Mouse (Mus musculus): ENCODE results near the gene Brms1. TPM values are rescaled to one million over a fixed set of nuclear protein-coding genes. Genes with fewer than 3 reads are reported as not detected.

Gene Brms1
- polyA plus RNA-seq, 1 experiment from 2014 or later, result 40.2 TPM

DNA sequence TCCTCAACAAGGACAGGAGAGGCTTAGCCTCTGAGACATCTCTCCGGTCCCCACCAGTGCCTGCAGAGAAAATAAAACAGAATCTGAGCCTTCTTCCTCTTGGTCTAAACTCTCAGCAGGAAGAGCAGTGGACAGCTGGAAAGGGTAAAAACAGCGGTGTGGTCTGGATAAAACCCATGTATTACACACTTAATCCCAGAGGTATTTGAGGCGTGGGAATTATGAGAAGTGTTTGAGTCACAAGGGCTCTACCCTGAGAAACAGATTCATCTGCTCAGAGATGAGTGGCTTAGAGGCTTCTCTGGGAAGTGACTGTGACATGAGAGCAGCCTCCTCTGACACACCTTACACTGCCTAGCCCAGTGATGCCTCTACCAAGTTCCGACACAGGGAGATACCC lies 23.5 kb upstream of the Brms1 start:
- Histone ChIP-seq H3K4me3 (replicated peaks; ENCODE audit: low read depth, low read length) (no peak overlapping the region), H3K9ac (ENCODE audit: low read depth, low read length) (no peak overlapping the region), H3K4me1 (replicated peaks; ENCODE audit: insufficient read depth, low read length) (peaks cover 7% of the 10 kb centered on the region; the same call in 1 of the 2 replicates), H3K27me3 (ENCODE audit: insufficient read depth, low read length) (no peaks in the 10 kb centered on the region), H3K4me2 (ENCODE audit: low read length) (no peak overlapping the region), H3K9me3 (replicated peaks; ENCODE audit: low read length) (no peaks in the 10 kb centered on the region), H3K36me3 (ENCODE audit: insufficient read depth, low read length) (no peaks in the 10 kb centered on the region), H3K27ac (no peak overlapping the region)
- no peak for TF ChIP-seq CTCF (IDR thresholded peaks at IDR 0.05; ENCODE audit: low read depth)
- DNase-seq (ENCODE audit: low spot score) (no peak), ATAC-seq (replicated peaks; ENCODE audit: low FRiP score, low read depth) (no peak)
- WGBS, result 78% methylated on average over 4 of the region's 4 CpGs

GRCm38 (mm10) chr19:5018191-5018590 lies 23.0 kb upstream of the Brms1 start:
- Histone ChIP-seq H3K4me3 (replicated peaks; ENCODE audit: low read depth, low read length) (no peak overlapping the region), H3K27me3 (ENCODE audit: insufficient read depth, low read length) (no peaks in the 10 kb centered on the region), H3K36me3 (ENCODE audit: insufficient read depth, low read length) (no peaks in the 10 kb centered on the region), H3K27ac (no peak overlapping the region), H3K4me1 (replicated peaks; ENCODE audit: insufficient read depth, low read length) (peaks cover 7% of the 10 kb centered on the region; the same call in 1 of the 2 replicates), H3K4me2 (ENCODE audit: low read length) (no peak overlapping the region), H3K9me3 (replicated peaks; ENCODE audit: low read length) (no peaks in the 10 kb centered on the region), H3K9ac (ENCODE audit: low read depth, low read length) (no peak overlapping the region)
- TF ChIP-seq CTCF (IDR thresholded peaks at IDR 0.05; ENCODE audit: low read depth), result no peak
- 86% methylated on average over 3 of the region's 3 CpGs for WGBS
- ATAC-seq (replicated peaks; ENCODE audit: low FRiP score, low read depth), result no peak
- no peak for DNase-seq (ENCODE audit: low spot score)

DNA sequence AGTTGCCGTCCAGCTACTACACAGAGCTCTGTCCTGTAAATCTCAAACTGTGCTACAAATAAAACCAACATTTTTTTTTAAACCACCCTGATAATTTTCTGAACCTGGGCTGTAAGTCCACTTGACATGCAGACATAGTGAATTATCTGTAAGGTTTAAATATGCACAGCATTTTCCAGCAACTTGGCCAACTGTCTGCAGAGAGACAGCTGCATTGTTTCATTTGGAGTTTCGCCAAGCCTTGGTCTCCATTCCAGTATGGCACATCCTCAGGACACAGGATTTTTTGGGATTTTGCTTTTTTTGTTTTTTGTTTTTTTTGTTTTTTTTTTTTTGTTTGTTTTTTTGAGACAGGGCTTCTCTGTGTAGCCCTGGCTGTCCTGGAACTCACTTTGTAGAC lies 19.7 kb upstream of the Brms1 start:
- ATAC-seq (replicated peaks; ENCODE audit: low FRiP score, low read depth) (no peak), DNase-seq (ENCODE audit: low spot score) (no peak)
- Histone ChIP-seq H3K36me3 (ENCODE audit: insufficient read depth, low read length) (0 out of 2 replicates have a peak, but pooled peaks cover 4% of the 10 kb centered on the region), H3K4me3 (replicated peaks; ENCODE audit: low read depth, low read length) (no peak overlapping the region), H3K9me3 (replicated peaks; ENCODE audit: low read length) (no peaks in the 10 kb centered on the region), H3K4me2 (ENCODE audit: low read length) (no peak overlapping the region), H3K27ac (no peak overlapping the region), H3K27me3 (ENCODE audit: insufficient read depth, low read length) (no peaks in the 10 kb centered on the region), H3K4me1 (replicated peaks; ENCODE audit: insufficient read depth, low read length) (peaks cover 3% of the 10 kb centered on the region; the same call in 1 of the 2 replicates), H3K9ac (ENCODE audit: low read depth, low read length) (no peak overlapping the region)
- WGBS, result 77% methylated on average over 2 of the region's 2 CpGs
- TF ChIP-seq CTCF (IDR thresholded peaks at IDR 0.05; ENCODE audit: low read depth), result no peak

DNA sequence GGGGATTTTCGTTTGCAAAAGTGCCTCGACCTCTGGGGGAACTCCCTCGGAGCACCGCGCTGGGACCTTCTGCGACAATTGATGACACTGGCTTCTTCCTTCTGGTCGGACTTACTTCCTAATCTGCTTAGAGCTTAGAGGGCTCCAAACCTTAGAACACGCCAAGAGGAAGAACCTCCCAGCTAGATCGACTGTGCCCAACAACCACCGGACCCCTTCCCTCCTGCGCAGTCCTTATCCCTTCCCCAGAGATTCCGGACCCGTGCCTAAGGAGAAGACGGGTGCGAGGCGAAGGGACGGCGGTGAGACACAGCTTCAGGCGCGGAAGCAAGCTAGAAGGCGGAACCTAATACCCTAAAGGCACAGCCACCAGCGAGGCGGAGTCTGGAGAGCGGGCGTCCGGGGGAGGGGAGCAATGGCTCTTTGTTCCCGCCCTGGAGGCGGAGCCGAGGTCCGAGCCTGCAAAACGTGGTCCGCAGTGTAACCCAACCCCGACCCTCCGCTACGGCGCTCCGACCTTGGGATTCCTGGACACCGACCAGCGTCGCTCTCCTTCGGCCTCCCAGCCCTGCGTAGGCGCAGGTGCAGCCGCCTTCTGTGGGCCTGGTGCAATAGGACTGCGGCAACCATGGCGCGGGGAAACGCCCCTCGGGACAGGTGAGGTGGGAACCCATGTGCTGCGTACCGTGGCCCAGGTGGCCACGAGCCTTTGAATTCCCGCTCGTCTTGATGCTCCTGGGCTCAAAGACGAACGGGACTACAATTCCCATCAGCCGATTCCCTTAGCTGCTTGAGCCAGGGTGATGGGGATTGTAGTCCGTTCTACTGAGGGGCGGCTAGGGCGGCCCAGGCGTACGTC lies 17.3 kb upstream of the Brms1 start, which contains the start of gene Slc29a2:
Gene Slc29a2 (plus strand): TSS at position 240 of the 859 bp plus-strand sequence.
- peak; percentile 13; the same call in 1 of the 2 replicates for TF ChIP-seq CTCF (IDR thresholded peaks at IDR 0.05; ENCODE audit: low read depth)
- H3K27me3 ChIP-seq (ENCODE audit: insufficient read depth, low read length), result no peaks in the 10 kb centered on the region
- 0 out of 2 replicates have a peak, but pooled peaks cover 6% of the 10 kb centered on the region for H3K36me3 ChIP-seq (ENCODE audit: insufficient read depth, low read length)
- peak within 1 kb of the TSS; percentile 62 for H3K9ac ChIP-seq (ENCODE audit: low read depth, low read length)
- peak within 1 kb of the TSS; percentile 62 for H3K27ac ChIP-seq
- H3K4me2 ChIP-seq (ENCODE audit: low read length), result peak within 1 kb of the TSS; percentile 87
- ATAC-seq (replicated peaks; ENCODE audit: low FRiP score, low read depth) (peak; percentile 97), DNase-seq (ENCODE audit: low spot score) (peak; percentile 96)
- H3K4me3 ChIP-seq (replicated peaks; ENCODE audit: low read depth, low read length), result peak within 1 kb of the TSS; percentile 53
- H3K4me1 ChIP-seq (replicated peaks; ENCODE audit: insufficient read depth, low read length), result no peaks in the 10 kb centered on the region
- under 1% methylated on average over 62 of the region's 62 CpGs for WGBS
- no peaks in the 10 kb centered on the region for H3K9me3 ChIP-seq (replicated peaks; ENCODE audit: low read length)

DNA sequence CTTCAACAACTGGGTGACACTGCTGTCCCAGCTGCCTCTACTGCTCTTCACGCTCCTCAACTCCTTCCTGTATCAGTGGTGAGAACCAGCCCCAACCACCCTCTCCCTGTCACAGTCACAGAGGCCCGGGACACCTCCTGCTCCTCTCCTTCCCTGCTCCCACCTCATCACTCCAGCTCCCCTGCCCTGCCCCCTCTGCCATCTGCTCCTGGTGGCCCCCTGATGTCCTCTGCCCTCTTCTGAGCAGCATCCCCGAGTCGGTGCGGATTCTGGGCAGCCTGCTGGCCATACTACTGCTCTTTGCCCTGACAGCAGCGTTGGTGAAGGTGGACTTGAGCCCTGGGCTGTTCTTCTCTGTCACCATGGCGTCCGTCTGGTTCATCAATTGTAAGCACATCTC lies 15.0 kb upstream of the Brms1 start:
- H3K36me3 ChIP-seq (ENCODE audit: insufficient read depth, low read length), result 0 out of 2 replicates have a peak, but pooled peaks cover 15% of the 10 kb centered on the region
- no peak overlapping the region for H3K4me3 ChIP-seq (replicated peaks; ENCODE audit: low read depth, low read length)
- no peak for DNase-seq (ENCODE audit: low spot score)
- no peak for ATAC-seq (replicated peaks; ENCODE audit: low FRiP score, low read depth)
- no peak overlapping the region for H3K4me2 ChIP-seq (ENCODE audit: low read length)
- H3K4me1 ChIP-seq (replicated peaks; ENCODE audit: insufficient read depth, low read length), result no peaks in the 10 kb centered on the region
- no peaks in the 10 kb centered on the region for H3K9me3 ChIP-seq (replicated peaks; ENCODE audit: low read length)
- TF ChIP-seq CTCF (IDR thresholded peaks at IDR 0.05; ENCODE audit: low read depth), result no peak
- H3K9ac ChIP-seq (ENCODE audit: low read depth, low read length), result no peak overlapping the region
- no peaks in the 10 kb centered on the region for H3K27me3 ChIP-seq (ENCODE audit: insufficient read depth, low read length)
- no peak overlapping the region for H3K27ac ChIP-seq
- WGBS, result 84% methylated on average over 8 of the region's 8 CpGs

DNA sequence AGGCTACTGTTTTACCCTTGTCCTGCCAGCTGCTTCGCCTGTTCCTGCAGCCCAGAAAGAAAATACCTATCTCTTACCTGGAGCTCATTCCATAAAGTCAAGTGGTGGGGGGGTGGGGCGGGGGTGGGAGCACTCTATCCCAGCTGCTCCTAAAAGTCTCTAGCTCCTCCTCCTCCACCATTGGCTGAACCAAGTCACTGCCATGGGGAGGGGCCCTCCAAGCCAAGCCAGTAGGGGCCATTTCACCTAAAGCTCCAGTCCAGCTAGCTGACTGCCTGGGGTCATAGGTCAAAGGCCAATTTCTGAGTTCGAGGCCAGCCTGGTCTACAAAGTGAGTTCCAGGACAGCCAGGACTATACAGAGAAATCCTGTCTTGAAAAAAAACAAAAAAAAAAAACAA lies 8.5 kb upstream of the Brms1 start:
- no peak overlapping the region for H3K27ac ChIP-seq
- ATAC-seq (replicated peaks; ENCODE audit: low FRiP score, low read depth) (no peak), DNase-seq (ENCODE audit: low spot score) (no peak)
- H3K9me3 ChIP-seq (replicated peaks; ENCODE audit: low read length), result no peaks in the 10 kb centered on the region
- TF ChIP-seq CTCF (IDR thresholded peaks at IDR 0.05; ENCODE audit: low read depth), result no peak
- H3K4me1 ChIP-seq (replicated peaks; ENCODE audit: insufficient read depth, low read length), result no peaks in the 10 kb centered on the region
- no peak overlapping the region for H3K9ac ChIP-seq (ENCODE audit: low read depth, low read length)
- WGBS, result 73% methylated on average over 3 of the region's 3 CpGs
- H3K4me2 ChIP-seq (ENCODE audit: low read length), result no peak overlapping the region
- H3K4me3 ChIP-seq (replicated peaks; ENCODE audit: low read depth, low read length), result no peak overlapping the region
- H3K27me3 ChIP-seq (ENCODE audit: insufficient read depth, low read length), result no peaks in the 10 kb centered on the region
- 0 out of 2 replicates have a peak, but pooled peaks cover 13% of the 10 kb centered on the region for H3K36me3 ChIP-seq (ENCODE audit: insufficient read depth, low read length)

Measured in kidney, postnatal 0 days (tissue).